Mouse (Mus musculus) spleen, adult 2 months (tissue): ENCODE data around the gene Nupr1. TPM values are rescaled to one million over a fixed set of nuclear protein-coding genes. Genes with fewer than 3 reads are reported as not detected.

Source experiments
- DNase-seq, 2 experiments: peaks; one replicate each; pipeline versions ENCODE4 v3.0.0 to v3.0.0-alpha.2; 2012 to 2021; ENCODE audit warnings: low spot score in 2 of 2, low read depth in 1 of 2
- H3K27ac ChIP-seq: fragments of 200-500 bp; 2 replicates; pipeline ENCODE4 v1.5.1; 2012; ENCODE audit warnings: low read length, inconsistent platforms; ENCODE audit not compliant: insufficient read depth
- H3K27me3 ChIP-seq: fragments of 200-500 bp; 2 replicates; pipeline ENCODE4 v1.6.1; 2012; ENCODE audit warnings: mild to moderate bottlenecking, moderate library complexity, low read length, inconsistent platforms; ENCODE audit not compliant: control insufficient read depth, insufficient read depth
- H3K36me3 ChIP-seq: fragments of 200-500 bp; 2 replicates; pipeline ENCODE4 v1.6.1; 2012; ENCODE audit warnings: mild to moderate bottlenecking, low read length, inconsistent platforms; ENCODE audit not compliant: control insufficient read depth, insufficient read depth
- H3K4me1 ChIP-seq: fragments of 200-500 bp; 2 replicates; pipeline ENCODE4 v1.6.1; 2011; ENCODE audit warnings: inconsistent platforms; ENCODE audit not compliant: control insufficient read depth, insufficient read depth, insufficient read length
- H3K4me3 ChIP-seq: fragments of 200-500 bp; 2 replicates; pipeline ENCODE4 v1.5.1; 2011; ENCODE audit warnings: mild to moderate bottlenecking, inconsistent platforms; ENCODE audit not compliant: insufficient read depth, insufficient read length; ENCODE audit errors: extremely low read depth
- CTCF ChIP-seq: fragments of 200-500 bp; IDR thresholded peaks from 2 replicates; pipeline ENCODE4 v1.5.1; 2011; ENCODE audit warnings: mild to moderate bottlenecking, inconsistent platforms; ENCODE audit not compliant: insufficient read depth, insufficient read length, insufficient replicate concordance; ENCODE audit errors: extremely low read depth
- POLR2A ChIP-seq: fragments of 200-500 bp; IDR thresholded peaks from 2 replicates; pipeline ENCODE4 v1.6.1; 2011; ENCODE audit warnings: low read depth, low read length, inconsistent platforms
- WGBS: fragments of 180-500 bp; shearing (Covaris S2); methylation state at CpG from one replicate; pipeline ENCODE4 v1.1.7; 2018; 5-methylcytosine and 5-hydroxymethylcytosine counted together
- polyA plus RNA-seq: library from polyadenylated mRNA; depleted of rRNA; stranded (reverse); fragments of >200 nt; gene quantifications from 2 replicates; pipeline ENCODE4 v1.2.3, GENCODE M21; 2012

Gene Nupr1
- polyA plus RNA-seq, 1 experiment, result 28.8 TPM

DNA sequence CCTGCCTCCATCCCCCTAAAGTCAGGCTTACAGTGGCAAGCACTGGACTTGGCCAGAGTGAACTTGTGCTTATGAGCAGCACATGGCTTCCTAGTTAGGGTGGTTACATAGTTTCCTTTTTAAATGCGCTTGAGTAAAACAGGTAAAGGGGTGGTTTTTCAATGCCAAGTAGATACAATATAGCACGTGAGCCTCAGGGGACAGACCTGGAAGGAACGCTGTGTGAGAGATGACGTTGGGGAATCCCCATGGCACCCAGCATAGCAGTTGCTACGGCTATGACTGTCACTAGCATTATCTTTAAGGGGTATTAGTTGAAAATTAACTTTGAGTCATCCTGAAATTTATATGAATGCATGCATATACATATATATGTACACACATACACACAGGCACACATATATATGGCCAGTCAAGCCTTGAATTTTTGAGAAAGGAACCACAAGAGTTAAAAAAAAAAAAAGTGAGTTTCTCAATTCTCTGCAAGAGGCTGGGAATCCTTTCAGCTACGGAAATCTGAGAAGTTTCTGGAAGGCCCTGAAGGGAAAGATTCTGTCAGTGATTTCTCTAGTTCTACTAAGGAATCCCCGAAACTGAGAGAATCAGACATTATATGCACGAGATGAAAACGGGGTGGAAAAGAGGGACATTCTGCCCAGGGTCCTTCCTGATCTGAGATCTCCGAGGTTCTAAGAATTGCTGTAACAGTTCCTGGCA, 10.9 kb downstream of the Nupr1 start:
- no peaks in the 10 kb centered on the region for H3K27me3 ChIP-seq
- WGBS, result 74% methylated on average over 10 of the region's 10 CpGs
- DNase-seq, result peak in 1 of 2 experiments; percentile 14
- no peak overlapping the region for H3K27ac ChIP-seq
- no peak for TF ChIP-seq CTCF
- H3K4me3 ChIP-seq, result no peak overlapping the region
- no peaks in the 10 kb centered on the region for H3K36me3 ChIP-seq
- no peaks in the 10 kb centered on the region for H3K4me1 ChIP-seq

GRCm38 (mm10) chr7:126616707-126617106, 14.0 kb downstream of the Nupr1 start:
- DNase-seq, result no peak
- no peak for TF ChIP-seq POLR2A
- no peak for TF ChIP-seq CTCF
- WGBS, result 76% methylated on average over 3 of the region's 3 CpGs
- no peak overlapping the region for H3K27ac ChIP-seq
- H3K4me1 ChIP-seq, result no peaks in the 10 kb centered on the region
- no peaks in the 10 kb centered on the region for H3K27me3 ChIP-seq
- H3K36me3 ChIP-seq, result no peaks in the 10 kb centered on the region
- no peak overlapping the region for H3K4me3 ChIP-seq

- Histone ChIP-seq H3K27me3 (no peaks in the 10 kb centered on the region), H3K4me3 (no peak overlapping the region), H3K4me1 (no peaks in the 10 kb centered on the region), H3K27ac (no peak overlapping the region), H3K36me3 (no peaks in the 10 kb centered on the region)
- no peak for DNase-seq
- TF ChIP-seq POLR2A, result no peak
- 86% methylated on average over 3 of the region's 3 CpGs for WGBS
Measured at GRCm38 (mm10) chr7:126612736-126613135, 17.9 kb downstream of the Nupr1 start.

GRCm38 (mm10) chr7:126607796-126608195, 22.9 kb downstream of the Nupr1 start:
- Histone ChIP-seq H3K36me3 (no peaks in the 10 kb centered on the region), H3K4me3 (no peak overlapping the region), H3K27ac (no peak overlapping the region), H3K27me3 (no peaks in the 10 kb centered on the region), H3K4me1 (peaks cover 2% of the 10 kb centered on the region; the same call in 1 of the 2 replicates)
- 62% methylated on average over 5 of the region's 5 CpGs for WGBS
- no peak for DNase-seq
- no peak for TF ChIP-seq CTCF
- no peak for TF ChIP-seq POLR2A

DNA sequence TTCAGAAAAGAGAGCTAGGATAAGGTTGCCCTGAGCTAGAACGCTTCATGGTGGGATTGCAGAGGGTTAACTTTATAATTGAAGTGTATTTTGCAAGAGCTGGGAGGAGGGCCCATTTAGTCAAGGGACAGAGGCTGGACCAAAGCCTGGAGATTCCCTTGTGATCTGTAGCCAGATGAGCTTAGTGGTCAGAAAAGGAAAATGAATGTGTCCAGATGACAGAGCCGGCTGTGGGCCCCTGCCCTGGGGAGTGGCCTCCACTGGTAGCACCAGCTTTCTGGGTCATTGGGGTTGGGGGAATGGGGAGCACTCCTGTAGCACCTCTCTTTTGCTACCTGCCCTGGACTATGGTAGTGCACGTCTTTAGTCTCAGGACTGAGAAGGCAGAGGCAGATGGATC, 23.6 kb downstream of the Nupr1 start:
- TF ChIP-seq POLR2A, result no peak
- no peak for TF ChIP-seq CTCF
- Histone ChIP-seq H3K36me3 (no peaks in the 10 kb centered on the region), H3K4me1 (peaks cover 2% of the 10 kb centered on the region; the same call in 1 of the 2 replicates), H3K27me3 (no peaks in the 10 kb centered on the region), H3K27ac (peak overlapping the region; percentile 52), H3K4me3 (no peak overlapping the region)
- WGBS, result 85% methylated on average over 3 of the region's 3 CpGs
- no peak for DNase-seq

DNA sequence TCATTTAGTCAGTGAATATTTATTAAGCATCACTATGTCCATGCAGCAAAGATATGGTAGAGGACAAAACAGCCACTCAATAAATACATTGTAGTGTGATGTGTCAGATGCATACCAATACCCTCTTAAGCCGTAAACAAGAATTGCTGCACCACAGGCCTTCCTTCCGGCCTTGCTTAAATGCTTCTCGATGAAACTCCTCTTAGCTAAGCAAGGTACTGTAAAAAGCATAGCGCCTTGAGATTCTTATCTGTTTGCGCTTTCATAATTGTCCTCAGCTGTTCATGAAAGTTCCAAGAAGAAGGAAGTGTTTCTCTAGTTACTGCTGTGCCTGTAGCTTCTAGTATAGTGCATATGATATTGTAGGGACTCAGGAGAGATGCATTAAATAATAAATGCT, 24.1 kb downstream of the Nupr1 start:
- DNase-seq, result no peak
- TF ChIP-seq CTCF (no peak), POLR2A (no peak)

GRCm38 (mm10) chr7:126602650-126603049, 28.0 kb downstream of the Nupr1 start:
- WGBS, result 38% methylated on average over 3 of the region's 3 CpGs
- peaks cover 2% of the 10 kb centered on the region; the same call in 1 of the 2 replicates for H3K4me1 ChIP-seq

More for the DNA sequence above, 24.1 kb downstream of the Nupr1 start:
- no peak overlapping the region for H3K4me3 ChIP-seq
- peaks cover 2% of the 10 kb centered on the region; the same call in 1 of the 2 replicates for H3K4me1 ChIP-seq
- H3K27me3 ChIP-seq, result no peaks in the 10 kb centered on the region
- H3K27ac ChIP-seq, result no peak overlapping the region; the same call in 1 of the 2 replicates
- WGBS, result 45% methylated on average over 5 of the region's 5 CpGs
- H3K36me3 ChIP-seq, result no peaks in the 10 kb centered on the region

More at GRCm38 (mm10) chr7:126602650-126603049, 28.0 kb downstream of the Nupr1 start:
- TF ChIP-seq POLR2A (no peak), CTCF (no peak)
- Histone ChIP-seq H3K4me3 (no peak overlapping the region), H3K36me3 (no peaks in the 10 kb centered on the region), H3K27ac (no peak overlapping the region), H3K27me3 (no peaks in the 10 kb centered on the region)
- DNase-seq, result no peak
